Mouse (Mus musculus): ENCODE results near the gene Hnrnpa2b1. TPM values are rescaled to one million over a fixed set of nuclear protein-coding genes. Genes with fewer than 3 reads are reported as not detected.
"Not testable (repeated sequence)": the region's sequence is repeated elsewhere in the genome, so short reads cannot be mapped to it uniquely, and the experiment has no call there.

Hnrnpa2b1 gene
- total RNA-seq (2021) = 100 to 1,000 TPM; 309 to 353 TPM
- long read RNA-seq, experiment 1, transcript Hnrnpa2b1-203 (12 exons, 1,728 nt) = minor isoform, 23 of 513 reads
- long read RNA-seq, experiment 1, transcript Hnrnpa2b1-204 (11 exons, 1,638 nt) = major isoform, 134 of 513 reads
- long read RNA-seq, experiment 1, transcript Hnrnpa2b1-202 (12 exons, 1,662 nt) = minor isoform, 28 of 513 reads
- long read RNA-seq, experiment 1, transcript Hnrnpa2b1-210 (10 exons, 1,518 nt) = minor isoform, 19 of 513 reads
- long read RNA-seq, experiment 1, partial matches to known transcripts = 212 of 513 reads
- long read RNA-seq, experiment 1, other reads (novel, unspliced or antisense) = 81 of 513 reads
- long read RNA-seq, experiment 2, transcript Hnrnpa2b1-203 (12 exons, 1,728 nt) = minor isoform, 28 of 485 reads
- long read RNA-seq, experiment 2, transcript Hnrnpa2b1-210 (10 exons, 1,518 nt) = minor isoform, 23 of 485 reads
- long read RNA-seq, experiment 2, transcript Hnrnpa2b1-202 (12 exons, 1,662 nt) = minor isoform, 18 of 485 reads
- long read RNA-seq, experiment 2, transcript Hnrnpa2b1-204 (11 exons, 1,638 nt) = major isoform, 122 of 485 reads
- long read RNA-seq, experiment 2, partial matches to known transcripts = 202 of 485 reads
- long read RNA-seq, experiment 2, other reads (novel, unspliced or antisense) = 86 of 485 reads

- peak; percentile 100 for DNase-seq (ENCODE audit: low spot score)
Observed at GRCm38 (mm10) chr6:51469715-51470310, at the start of gene Hnrnpa2b1. TSS of gene Hnrnpa2b1 (minus strand) at chr6:51469894.

GRCm38 (mm10) chr6:51514860-51515259 lies 45.2 kb upstream of the Hnrnpa2b1 start:
- no peak for DNase-seq (ENCODE audit: low spot score)

GRCm38 (mm10) chr6:51513745-51514144 lies 44.1 kb upstream of the Hnrnpa2b1 start:
- DNase-seq (ENCODE audit: low spot score) = no peak

- DNase-seq (ENCODE audit: low spot score) = no peak
Observed at GRCm38 (mm10) chr6:51510946-51511345, 41.3 kb upstream of the Hnrnpa2b1 start.

- DNase-seq (ENCODE audit: low spot score) = peak; percentile 71
Observed at GRCm38 (mm10) chr6:51510094-51510493, 40.4 kb upstream of the Hnrnpa2b1 start.

- peak; percentile 75 for DNase-seq (ENCODE audit: low spot score)
Observed at GRCm38 (mm10) chr6:51508750-51509648, 39.3 kb upstream of the Hnrnpa2b1 start.

- DNase-seq (ENCODE audit: low spot score) = no peak
Observed at GRCm38 (mm10) chr6:51507556-51507955, 37.9 kb upstream of the Hnrnpa2b1 start.

- DNase-seq (ENCODE audit: low spot score) = no peak
Observed at GRCm38 (mm10) chr6:51505671-51506070, 36.0 kb upstream of the Hnrnpa2b1 start.

GRCm38 (mm10) chr6:51497321-51498111 lies 27.8 kb upstream of the Hnrnpa2b1 start:
- DNase-seq (ENCODE audit: low spot score) = no peak

- peak; percentile 86 for DNase-seq (ENCODE audit: low spot score)
Observed at GRCm38 (mm10) chr6:51489787-51490186, 20.1 kb upstream of the Hnrnpa2b1 start.

- DNase-seq (ENCODE audit: low spot score) = no peak
Observed at GRCm38 (mm10) chr6:51486731-51487130, 17.0 kb upstream of the Hnrnpa2b1 start.

- DNase-seq (ENCODE audit: low spot score) = no peak
Observed at GRCm38 (mm10) chr6:51486076-51486710, 16.5 kb upstream of the Hnrnpa2b1 start.

- DNase-seq (ENCODE audit: low spot score) = no peak
Observed at GRCm38 (mm10) chr6:51485646-51486045, 16.0 kb upstream of the Hnrnpa2b1 start.

- not testable (repeated sequence) for DNase-seq (ENCODE audit: low spot score)
Observed at GRCm38 (mm10) chr6:51484556-51484955, 14.9 kb upstream of the Hnrnpa2b1 start.

- no peak for DNase-seq (ENCODE audit: low spot score)
Observed at GRCm38 (mm10) chr6:51483861-51484260, 14.2 kb upstream of the Hnrnpa2b1 start.

- no peak for DNase-seq (ENCODE audit: low spot score)
Observed at GRCm38 (mm10) chr6:51481548-51481947, 11.9 kb upstream of the Hnrnpa2b1 start.

GRCm38 (mm10) chr6:51479136-51479731 lies 9.5 kb upstream of the Hnrnpa2b1 start:
- DNase-seq (ENCODE audit: low spot score) = no peak

- DNase-seq (ENCODE audit: low spot score) = no peak
Observed at GRCm38 (mm10) chr6:51472213-51472612, 2.5 kb upstream of the Hnrnpa2b1 start.

- no peak for DNase-seq (ENCODE audit: low spot score)
Observed at GRCm38 (mm10) chr6:51471782-51472181, 2.1 kb upstream of the Hnrnpa2b1 start.

- DNase-seq (ENCODE audit: low spot score) = no peak
Observed at GRCm38 (mm10) chr6:51471179-51471505, 1.4 kb upstream of the Hnrnpa2b1 start.
